Mouse (Mus musculus): ENCODE data around the gene Ikzf1. TPM values are rescaled to one million over a fixed set of nuclear protein-coding genes. Genes with fewer than 3 reads are reported as not detected.

The Ikzf1 gene
- 5.1 and 7.8 TPM in 2 replicates for polyA plus RNA-seq (2012; rRNA removed)

DNA sequence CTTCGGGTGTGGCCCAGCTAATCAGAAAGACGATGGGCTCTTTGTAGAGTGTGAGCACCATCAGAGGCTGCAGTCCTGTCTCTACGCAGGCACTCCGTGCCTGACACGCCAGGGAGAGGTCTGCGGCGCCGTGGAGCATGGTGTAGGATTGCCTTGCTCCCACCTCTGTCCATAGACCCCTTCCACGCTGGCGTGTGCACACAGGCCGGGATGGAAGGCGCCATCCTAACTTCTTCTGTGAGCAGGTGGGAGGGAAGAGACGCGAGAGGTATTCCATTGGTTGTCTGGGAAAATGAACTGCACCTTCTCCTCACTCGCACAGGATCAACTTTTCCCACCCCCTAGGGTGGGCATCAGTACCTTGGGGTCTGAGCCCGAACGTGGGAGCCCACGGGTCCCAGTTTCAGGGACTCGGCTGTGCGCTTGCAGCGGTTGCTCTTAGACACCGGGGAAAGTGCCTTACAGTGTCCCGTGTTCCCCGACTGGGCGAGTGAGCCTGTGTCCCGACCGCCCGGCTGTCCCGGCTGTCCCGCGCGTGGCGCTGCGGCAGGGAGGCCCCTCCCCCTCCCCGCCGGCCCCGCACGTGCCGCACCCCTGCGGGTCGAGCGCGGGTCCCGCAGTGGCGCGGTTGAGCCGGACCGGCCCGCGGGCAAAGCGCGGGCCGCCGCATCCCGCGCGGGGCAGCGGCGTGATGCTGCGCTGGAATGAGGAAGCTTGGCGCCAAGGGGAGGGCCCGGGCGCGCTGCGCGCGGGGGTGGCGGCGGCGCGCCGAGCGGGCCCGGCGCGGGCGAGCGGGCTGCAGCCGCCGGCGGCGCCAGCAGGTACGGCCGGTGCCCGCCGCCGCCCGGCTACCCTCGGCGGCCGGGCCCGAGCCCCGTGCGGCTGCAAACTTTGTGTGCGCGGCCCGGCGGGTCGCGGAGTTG, at the start of gene Ikzf1:
Ikzf1 (plus strand) TSS at position 74 of the 923 bp plus-strand sequence.

DNA sequence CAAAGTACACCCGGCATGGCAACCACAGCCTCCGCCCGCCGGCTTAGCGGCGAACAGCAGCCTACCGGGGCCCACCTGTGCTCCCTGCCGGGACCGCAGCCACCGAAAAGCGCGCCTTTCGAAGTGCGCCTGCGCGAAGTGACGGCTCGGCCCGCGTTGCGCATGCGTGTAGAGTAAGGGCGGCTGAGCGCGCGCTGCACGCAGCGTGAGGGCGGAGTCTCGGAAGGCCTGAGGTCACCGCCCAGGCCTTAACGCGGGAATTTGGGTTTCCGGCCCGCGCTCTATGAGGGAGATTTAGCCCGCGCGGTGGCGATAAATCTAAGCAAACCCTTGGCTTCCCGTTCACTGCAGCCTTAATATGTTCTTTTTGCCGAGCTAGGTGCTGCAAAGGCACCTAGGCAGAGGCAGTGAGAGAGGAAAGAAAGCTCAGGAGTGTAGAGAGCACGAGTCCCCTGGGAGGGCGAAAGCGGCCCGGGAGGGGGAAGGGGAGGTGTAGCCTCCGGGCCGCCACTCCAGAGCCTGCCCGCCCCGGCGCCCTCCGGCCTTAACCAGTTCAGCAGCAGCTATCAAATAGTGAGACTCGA, 124.1 kb downstream of the Ikzf1 start, which contains the start of gene Fignl1:
Fignl1 (minus strand) TSS at position 143 of the 584 bp plus-strand sequence.

Other genes starting within 250 kb of the Ikzf1 start
- gene Spata48, start 222.9 kb upstream of the Ikzf1 start, polyA plus RNA-seq (2012; rRNA removed): 0.25 and 0.70 TPM in 2 replicates
- gene Zpbp, start 222.6 kb upstream of the Ikzf1 start, polyA plus RNA-seq (2012; rRNA removed): 0.52 and 0.67 TPM in 2 replicates
- not detected in 2 replicates for gene 4930512M02Rik, start 57.2 kb upstream of the Ikzf1 start, polyA plus RNA-seq (2012; rRNA removed)
- gene Fignl1, start 124.0 kb downstream of the Ikzf1 start, polyA plus RNA-seq (2012; rRNA removed): 5.3 and 5.6 TPM in 2 replicates
- gene Ddc, start 213.1 kb downstream of the Ikzf1 start, polyA plus RNA-seq (2012; rRNA removed): 12.0 and 12.8 TPM in 2 replicates